Mouse (Mus musculus) retina, postnatal 7 days (tissue): ENCODE results near the gene Hoxd11.

Source experiments
- DNase-seq: peaks from one replicate; pipeline ENCODE4 v3.0.0-alpha.2; 2012; ENCODE audit warnings: low read depth, low spot score

Hoxd11 gene

GRCm38 (mm10) chr2:74678891-74679595 lies at the start of gene Hoxd11:
TSS of gene Hoxd11 (plus strand) at chr2:74679557.
- DNase-seq: no peak

DNA sequence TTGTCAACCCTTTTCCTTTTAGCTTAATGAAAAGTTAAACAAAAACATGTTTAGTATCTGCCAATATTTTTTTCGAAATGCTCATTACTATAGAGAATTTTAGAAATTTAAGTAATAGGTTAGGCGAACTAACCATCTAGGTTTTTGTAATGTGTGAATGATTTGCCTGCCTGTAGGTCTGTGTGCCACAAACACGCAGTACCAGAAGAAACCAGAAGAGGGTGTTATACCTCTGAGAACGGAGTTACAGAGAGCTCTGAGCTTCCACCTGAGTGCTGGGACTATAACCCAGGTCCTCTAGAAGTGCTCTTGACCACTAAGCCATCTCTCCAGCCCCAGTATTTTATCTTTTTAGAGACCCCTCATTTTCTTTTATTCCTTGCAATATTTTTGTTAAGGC lies 43.9 kb upstream of the Hoxd11 start:
- DNase-seq: no peak

GRCm38 (mm10) chr2:74642431-74642830 lies 36.9 kb upstream of the Hoxd11 start:
- no peak for DNase-seq

DNA sequence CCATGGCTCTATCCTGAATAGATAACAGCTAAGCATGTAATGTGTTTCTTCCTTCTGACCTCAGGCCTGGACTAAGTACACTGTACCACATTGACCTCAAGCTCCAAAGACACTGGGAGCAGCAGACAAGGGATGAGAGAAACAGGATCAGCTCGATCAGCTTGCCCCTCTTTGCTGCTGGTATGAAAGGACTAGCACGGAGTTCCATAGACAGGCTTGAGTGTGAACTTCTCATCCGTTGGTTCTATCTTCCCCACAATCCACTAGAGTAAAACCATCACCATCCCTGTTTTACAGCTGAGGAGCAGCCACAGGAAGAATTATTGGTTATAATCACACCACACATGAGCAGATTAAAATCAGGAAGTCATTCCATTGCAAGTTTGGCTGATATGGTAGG lies 33.7 kb upstream of the Hoxd11 start:
- DNase-seq: no peak

DNA sequence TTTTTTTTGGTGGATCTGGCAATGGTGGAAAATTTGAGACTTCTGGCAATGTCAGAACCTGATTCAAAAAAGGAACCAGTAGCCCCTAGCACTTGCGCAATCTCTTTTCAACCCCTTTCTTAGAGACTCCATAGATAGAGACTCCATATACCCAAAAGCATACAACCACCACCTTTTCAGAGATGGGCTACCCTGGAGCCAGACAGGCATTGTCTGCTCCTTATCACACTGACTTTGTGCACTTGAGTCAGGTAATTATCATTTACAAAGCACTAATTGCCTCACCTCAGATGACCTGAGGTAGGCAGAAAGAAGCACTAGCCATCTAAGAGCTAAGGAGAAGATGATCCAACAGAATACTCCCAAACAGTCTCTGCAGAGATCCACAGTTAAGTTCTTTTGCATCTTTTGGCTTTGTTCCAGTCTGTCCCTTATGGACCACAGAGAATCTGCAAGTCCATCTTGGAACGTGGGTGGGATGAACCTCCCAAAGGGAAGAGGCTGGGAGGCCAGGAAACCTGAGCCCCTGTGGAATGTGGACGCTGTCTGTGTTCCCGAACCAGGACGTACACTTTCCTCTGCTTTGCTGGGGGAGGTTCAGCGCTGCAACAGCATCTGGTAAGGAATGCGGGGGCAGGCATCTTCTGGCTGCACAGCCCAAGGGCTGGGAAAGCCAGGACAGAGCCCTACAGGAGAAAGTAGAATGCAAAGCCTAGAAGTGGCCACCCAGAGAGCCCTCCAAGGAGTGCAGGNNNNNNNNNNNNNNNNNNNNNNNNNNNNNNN lies 32.1 kb upstream of the Hoxd11 start:
- DNase-seq: no peak

DNA sequence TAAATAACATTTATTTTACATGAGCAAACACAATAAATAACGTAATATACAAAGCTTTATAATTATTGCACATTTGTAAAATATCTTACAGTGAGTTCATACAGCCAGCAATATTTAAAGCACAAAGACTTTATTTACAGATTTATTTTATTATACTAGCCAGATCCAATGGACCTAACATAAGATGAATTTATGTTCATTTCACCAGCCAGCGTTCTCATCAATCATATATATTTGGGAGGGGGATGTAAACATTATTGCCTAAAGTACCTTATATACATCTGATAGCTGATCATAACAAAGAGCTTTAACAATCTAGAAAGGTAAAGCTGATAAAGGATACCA lies 26.4 kb upstream of the Hoxd11 start:
- no peak for DNase-seq

DNA sequence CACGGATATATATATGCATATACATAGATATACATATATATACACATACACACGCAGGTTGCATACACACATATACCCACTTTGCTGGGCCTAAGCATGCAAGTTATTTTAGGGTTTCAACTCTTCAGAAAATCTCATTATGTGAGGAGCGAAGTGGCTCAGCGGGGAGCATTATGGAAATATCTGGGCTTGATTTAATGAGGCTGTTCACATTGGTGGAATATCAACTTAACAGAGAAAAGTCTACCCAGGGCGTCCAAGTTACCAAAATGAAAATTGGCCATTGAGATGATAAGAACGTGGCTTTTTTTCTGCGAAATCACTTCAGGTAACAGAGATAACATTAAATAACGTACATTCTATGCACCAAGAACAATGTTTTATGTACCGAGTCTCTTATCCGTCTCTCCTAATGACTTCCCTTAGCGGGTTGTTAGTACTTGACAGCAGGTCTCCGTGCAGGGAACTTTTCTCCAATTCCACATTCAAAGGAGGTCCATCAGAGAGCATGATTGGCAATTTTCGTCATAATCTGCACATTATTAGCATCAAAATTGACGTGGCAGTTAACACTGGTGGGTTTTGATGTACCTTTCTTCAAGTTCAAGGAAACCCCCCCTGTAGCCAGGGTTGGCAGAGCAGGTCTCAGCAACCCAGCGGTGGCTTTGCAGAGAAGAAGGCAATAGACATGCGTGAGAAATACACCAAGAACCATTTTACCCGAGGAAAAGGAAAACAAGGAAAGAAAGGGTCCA lies 25.4 kb upstream of the Hoxd11 start:
- DNase-seq: no peak

- DNase-seq: no peak
Observed at GRCm38 (mm10) chr2:74654743-74655419, 24.5 kb upstream of the Hoxd11 start.

DNA sequence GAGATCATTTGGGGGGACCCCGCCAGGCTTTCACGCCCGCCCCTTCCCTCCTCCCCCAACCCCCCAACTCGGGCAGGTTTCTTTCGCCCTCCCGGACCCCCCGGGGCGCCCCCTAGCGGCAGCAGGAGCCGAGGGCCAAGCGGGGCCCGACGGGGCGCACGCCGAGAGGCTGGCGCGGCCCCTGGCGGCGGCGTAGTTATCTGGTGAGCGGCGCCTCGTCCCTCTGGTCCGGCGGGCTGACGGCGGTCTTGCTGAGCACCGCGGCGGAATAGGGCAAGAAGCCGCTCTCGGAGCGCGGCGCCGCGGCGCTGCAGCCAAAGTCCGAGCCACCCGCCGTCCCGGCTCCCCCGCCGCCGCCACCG lies 24.0 kb upstream of the Hoxd11 start:
- DNase-seq: no peak

DNA sequence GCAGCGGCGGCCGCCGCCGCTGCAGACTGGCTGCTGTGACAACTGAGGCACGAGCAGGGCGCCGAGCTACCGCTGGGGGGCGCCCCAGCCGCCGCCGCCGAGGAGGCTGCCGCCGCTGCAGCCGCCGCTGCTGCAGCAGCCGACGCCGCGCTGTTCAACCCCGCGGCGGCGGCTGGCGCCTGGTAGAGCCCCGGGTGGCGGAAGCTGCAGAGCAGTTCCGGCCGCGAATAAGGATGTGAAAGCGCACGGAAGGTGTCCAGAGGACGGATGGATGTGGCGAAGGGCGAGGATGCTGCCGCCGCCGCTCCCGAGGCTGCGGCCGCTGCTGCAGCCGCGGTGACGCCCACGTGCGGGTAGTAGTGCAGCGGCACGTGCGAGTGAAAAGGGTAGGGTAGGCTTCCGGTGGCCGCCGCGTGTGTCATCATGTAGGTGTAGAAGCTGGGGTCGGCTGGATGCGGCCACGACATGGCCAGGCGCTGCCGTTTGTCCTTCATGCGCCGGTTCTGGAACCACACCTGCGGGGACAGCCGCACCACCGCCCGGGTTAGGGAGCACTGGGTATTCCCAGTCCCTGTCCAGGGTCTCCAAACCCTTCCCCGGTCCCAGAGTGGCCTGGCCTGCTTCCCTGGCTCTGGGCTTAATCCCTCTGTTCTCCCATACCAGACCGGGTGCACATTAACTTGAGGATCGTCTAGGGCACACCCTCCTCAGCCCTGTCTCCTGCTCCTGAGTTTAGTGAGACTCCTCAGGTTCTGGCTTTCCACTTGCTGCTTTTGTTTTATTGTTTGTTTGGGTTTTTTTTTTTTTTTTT lies 23.3 kb upstream of the Hoxd11 start:
- DNase-seq: no peak

GRCm38 (mm10) chr2:74656632-74657021 lies 22.7 kb upstream of the Hoxd11 start:
- no peak for DNase-seq

GRCm38 (mm10) chr2:74657251-74658023 lies 21.9 kb upstream of the Hoxd11 start:
- no peak for DNase-seq

DNA sequence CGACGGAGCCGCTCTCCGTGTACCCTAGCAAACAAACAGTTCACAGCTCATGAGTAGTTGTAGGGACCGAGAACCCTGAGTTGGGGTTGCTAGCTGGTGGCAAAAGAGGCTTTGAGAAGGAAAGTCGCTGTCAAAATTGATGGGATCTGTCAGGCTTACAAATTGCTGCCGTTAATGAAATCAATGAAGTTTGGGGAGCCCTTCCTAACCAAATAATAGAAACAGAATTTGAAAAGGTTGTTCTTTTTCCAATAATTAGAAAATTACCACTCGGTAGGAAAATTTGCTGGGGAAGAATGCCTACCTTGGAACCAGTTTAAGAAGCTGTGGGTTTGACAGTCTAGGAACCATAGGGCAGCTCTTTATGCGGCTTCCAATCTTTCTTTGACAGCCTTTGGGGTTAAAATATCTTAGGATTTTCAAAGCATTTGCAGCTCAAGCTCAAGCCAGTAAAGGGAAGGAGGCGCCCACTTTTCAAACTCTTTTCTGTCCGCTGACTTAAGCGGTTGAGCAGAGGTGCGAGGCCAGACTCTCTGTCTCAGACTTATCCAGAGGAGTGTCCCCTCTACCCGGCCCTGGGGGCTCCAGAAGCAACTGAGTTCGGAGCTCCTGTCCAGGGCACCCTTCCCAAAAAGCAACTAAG lies 21.2 kb upstream of the Hoxd11 start:
- DNase-seq: no peak

GRCm38 (mm10) chr2:74658667-74659371 lies 20.5 kb upstream of the Hoxd11 start:
- no peak for DNase-seq

DNA sequence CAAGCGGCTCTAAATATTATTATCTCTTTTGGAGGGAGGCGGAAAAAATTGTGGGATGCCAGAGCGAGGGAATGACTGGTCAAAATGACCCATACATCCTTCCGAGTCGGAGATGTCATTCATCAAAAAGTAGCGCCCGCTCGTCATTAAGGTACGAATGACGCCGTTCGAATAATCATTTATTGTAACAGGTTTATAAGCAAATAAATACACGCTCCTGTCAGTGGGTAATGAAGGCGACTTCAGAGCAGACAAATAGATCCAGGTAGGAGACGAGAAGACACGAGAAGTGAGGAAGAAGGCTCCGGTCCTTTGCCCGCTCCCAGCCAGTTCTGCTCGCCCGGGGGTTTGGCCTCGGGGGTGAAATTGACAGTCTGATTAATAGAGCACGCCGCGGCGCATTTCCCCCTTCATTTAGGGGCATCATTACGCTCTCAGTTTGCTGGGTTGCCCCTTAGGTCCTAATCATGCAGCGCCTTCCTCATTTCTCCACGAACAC lies 19.8 kb upstream of the Hoxd11 start, which contains the start of gene Evx2:
Gene Evx2, minus strand, starts transcription at position 51 of the 499 bp plus-strand sequence.
- DNase-seq: no peak

GRCm38 (mm10) chr2:74660421-74661375 lies 18.7 kb upstream of the Hoxd11 start:
- no peak for DNase-seq

GRCm38 (mm10) chr2:74661685-74662084 lies 17.7 kb upstream of the Hoxd11 start:
- no peak for DNase-seq
